Mouse (Mus musculus): ENCODE measurements around the gene Unk.

The Unk gene

DNA sequence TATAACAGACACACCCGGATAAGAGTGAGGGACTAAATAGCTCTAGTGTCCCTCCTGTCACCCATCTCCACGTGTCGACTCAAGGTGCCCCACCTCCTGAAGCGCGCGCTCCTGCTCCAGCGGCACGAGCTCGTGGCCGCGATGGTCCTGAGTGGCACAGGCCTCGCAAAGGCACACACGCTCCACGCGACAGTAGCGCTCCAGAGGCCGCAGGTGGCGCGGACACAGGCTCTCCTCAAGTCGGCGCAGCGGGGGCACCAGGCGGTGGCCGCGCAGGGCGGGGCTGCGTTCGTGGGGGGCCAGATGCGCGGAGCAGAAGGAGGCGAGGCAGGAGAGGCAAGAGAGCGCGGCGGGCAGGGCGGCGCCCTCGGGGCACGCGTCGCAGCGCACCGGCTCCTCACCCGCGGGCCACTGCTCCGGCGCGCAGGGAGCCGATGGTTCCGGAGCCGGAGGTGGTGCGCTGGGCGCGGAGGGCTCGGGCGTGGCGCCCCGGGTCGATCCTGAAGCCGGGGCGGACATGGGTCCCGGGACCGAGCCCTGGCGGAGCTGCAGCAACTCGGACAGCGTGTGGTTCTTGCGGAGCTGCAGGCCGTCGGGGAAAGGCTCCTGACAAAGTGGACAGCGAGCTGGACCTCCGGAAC, 79.4 kb downstream of the Unk start:
- DNase-seq, result peak; percentile 55 to 67

DNA sequence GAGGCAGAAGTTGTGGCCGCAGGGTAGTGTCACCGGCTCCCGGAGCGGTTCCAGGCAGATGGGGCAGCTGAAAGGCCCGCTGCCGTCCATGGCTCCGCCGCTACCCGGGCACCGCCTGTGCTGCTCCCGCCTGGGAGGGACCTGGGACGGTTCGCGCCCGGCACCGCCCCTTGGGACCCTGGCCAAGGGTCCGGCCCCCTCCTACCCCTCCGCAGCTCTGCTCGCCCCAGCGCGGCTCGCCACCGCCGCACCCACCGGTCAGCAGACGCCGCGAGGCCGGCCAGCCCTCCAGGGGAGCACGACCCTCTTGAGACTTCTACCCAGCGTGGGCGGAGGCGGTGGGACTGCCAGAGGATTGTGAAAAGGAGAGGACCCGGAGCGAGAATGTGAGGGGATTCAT, 80.0 kb downstream of the Unk start:
- peak; percentile 83 to 90 for DNase-seq

DNA sequence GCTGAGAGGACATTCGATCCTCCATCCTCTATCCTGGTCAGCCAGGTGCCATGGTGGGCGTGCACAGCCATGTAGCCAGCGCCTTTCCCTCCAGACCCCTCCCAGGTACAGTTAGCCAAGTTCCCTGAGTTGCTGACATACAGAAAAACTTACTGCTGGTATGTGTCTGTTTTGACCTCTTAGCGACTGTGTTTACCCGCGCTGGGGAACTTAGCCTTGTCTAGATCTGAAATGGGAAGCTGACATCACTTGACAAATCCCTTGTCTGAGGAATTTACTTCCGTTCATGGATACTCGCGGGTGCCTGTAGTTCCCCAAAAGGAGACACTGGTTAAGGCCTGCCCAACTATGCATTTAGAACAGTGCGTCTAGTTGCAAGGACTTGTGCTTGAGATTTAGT, 80.4 kb downstream of the Unk start:
- DNase-seq, result peak; percentile 55 to 60

All from lung, postnatal 4 days (tissue).